Mouse (Mus musculus): ENCODE results near the gene Eif4b.

The Eif4b gene

GRCm38 (mm10) chr15:102116753-102117415 lies 43.3 kb downstream of the Eif4b start:
- no peak for DNase-seq (ENCODE audit: low spot score in 2 of 2)

- no peak for DNase-seq (ENCODE audit: low spot score in 2 of 2)
These were observed 44.2 kb downstream of the Eif4b start for GRCm38 (mm10) chr15:102117461-102118443.

GRCm38 (mm10) chr15:102118591-102118990 lies 45.0 kb downstream of the Eif4b start:
- DNase-seq (ENCODE audit: low spot score in 2 of 2), result no peak

- no peak for DNase-seq (ENCODE audit: low spot score in 2 of 2)
These were observed 45.7 kb downstream of the Eif4b start for GRCm38 (mm10) chr15:102119121-102119830.

GRCm38 (mm10) chr15:102119831-102120170 lies 46.2 kb downstream of the Eif4b start:
- no peak for DNase-seq (ENCODE audit: low spot score in 2 of 2)

- DNase-seq (ENCODE audit: low spot score in 2 of 2), result no peak
These were observed 47.0 kb downstream of the Eif4b start for GRCm38 (mm10) chr15:102120530-102120929.

- no peak for DNase-seq (ENCODE audit: low spot score in 2 of 2)
These were observed 52.7 kb downstream of the Eif4b start for GRCm38 (mm10) chr15:102126303-102126702.

- DNase-seq (ENCODE audit: low spot score in 2 of 2), result no peak
These were observed 59.7 kb downstream of the Eif4b start for GRCm38 (mm10) chr15:102133314-102133713.

- DNase-seq (ENCODE audit: low spot score in 2 of 2), result no peak
These were observed 61.1 kb downstream of the Eif4b start for GRCm38 (mm10) chr15:102134709-102135108.

- DNase-seq (ENCODE audit: low spot score in 2 of 2), result no peak
These were observed 62.1 kb downstream of the Eif4b start for GRCm38 (mm10) chr15:102135522-102136128.

- DNase-seq (ENCODE audit: low spot score in 2 of 2), result peak; percentile 96 to 97
These were observed 62.7 kb downstream of the Eif4b start, which contains the start of gene Spryd3 for GRCm38 (mm10) chr15:102136129-102136758. TSS of gene Spryd3 (minus strand) at chr15:102136234.

- no peak for DNase-seq (ENCODE audit: low spot score in 2 of 2)
These were observed 67.5 kb downstream of the Eif4b start for GRCm38 (mm10) chr15:102141120-102141519.

- DNase-seq (ENCODE audit: low spot score in 2 of 2), result no peak
These were observed 69.6 kb downstream of the Eif4b start for GRCm38 (mm10) chr15:102142914-102143912.

- DNase-seq (ENCODE audit: low spot score in 2 of 2), result no peak
These were observed 70.7 kb downstream of the Eif4b start, which contains the start of gene Igfbp6 for GRCm38 (mm10) chr15:102144274-102144711. TSS of gene Igfbp6 (plus strand) at chr15:102144362.

GRCm38 (mm10) chr15:102144726-102145125 lies 71.2 kb downstream of the Eif4b start:
- DNase-seq (ENCODE audit: low spot score in 2 of 2), result no peak

GRCm38 (mm10) chr15:102145330-102145729 lies 71.8 kb downstream of the Eif4b start:
- no peak for DNase-seq (ENCODE audit: low spot score in 2 of 2)

GRCm38 (mm10) chr15:102146089-102146488 lies 72.5 kb downstream of the Eif4b start:
- no peak for DNase-seq (ENCODE audit: low spot score in 2 of 2)

Measured in spleen, postnatal 36 days (tissue).